Mouse (Mus musculus) heart, embryonic 10.5 days (tissue): Measurements from ENCODE around the gene Col5a2. TPM values are rescaled to one million over a fixed set of nuclear protein-coding genes. Genes with fewer than 3 reads are reported as not detected.

Source experiments
- DNase-seq: peaks from one replicate; pipeline ENCODE4 v3.0.0-alpha.2; 2017; ENCODE audit warnings: low spot score
- H3K27ac ChIP-seq: fragments of 300-500 bp; sonication (generic); 2 replicates; pipeline ENCODE4 v1.5.1; 2016; ENCODE audit warnings: mild to moderate bottlenecking
- H3K27me3 ChIP-seq: fragments of 300-500 bp; sonication (generic); 2 replicates; pipeline ENCODE4 v1.6.1; 2016; ENCODE audit warnings: mild to moderate bottlenecking; ENCODE audit not compliant: poor library complexity, insufficient read depth, severe bottlenecking
- H3K36me3 ChIP-seq: fragments of 300-500 bp; sonication (generic); 2 replicates; pipeline ENCODE4 v1.6.1; 2016; ENCODE audit warnings: mild to moderate bottlenecking, moderate library complexity
- H3K4me1 ChIP-seq: fragments of 300-500 bp; sonication (generic); 2 replicates; pipeline ENCODE4 v1.6.1; 2016; ENCODE audit warnings: mild to moderate bottlenecking
- H3K4me3 ChIP-seq: fragments of 300-500 bp; sonication (generic); 2 replicates; pipeline ENCODE4 v1.5.1; 2016; ENCODE audit warnings: mild to moderate bottlenecking, moderate library complexity
- H3K9me3 ChIP-seq: fragments of 300-500 bp; sonication (generic); 2 replicates; pipeline ENCODE4 v1.6.1; 2016; ENCODE audit warnings: mild to moderate bottlenecking, moderate library complexity
- WGBS: fragments of 180-500 bp; shearing (Covaris S2); methylation state at CpG from one replicate; pipeline ENCODE4 v1.1.7; 2016; 5-methylcytosine and 5-hydroxymethylcytosine counted together
- polyA plus RNA-seq: library from polyadenylated mRNA; unstranded; fragments of >200 nt; fragmentation: Nextera tagmentation; extraction: Ambion mirVana; gene quantifications from 2 replicates; pipeline ENCODE4 v1.2.1, GENCODE M21; 2016

The Col5a2 gene
- polyA plus RNA-seq, 1 experiment from 2014 or later, result 36.7 TPM

DNA sequence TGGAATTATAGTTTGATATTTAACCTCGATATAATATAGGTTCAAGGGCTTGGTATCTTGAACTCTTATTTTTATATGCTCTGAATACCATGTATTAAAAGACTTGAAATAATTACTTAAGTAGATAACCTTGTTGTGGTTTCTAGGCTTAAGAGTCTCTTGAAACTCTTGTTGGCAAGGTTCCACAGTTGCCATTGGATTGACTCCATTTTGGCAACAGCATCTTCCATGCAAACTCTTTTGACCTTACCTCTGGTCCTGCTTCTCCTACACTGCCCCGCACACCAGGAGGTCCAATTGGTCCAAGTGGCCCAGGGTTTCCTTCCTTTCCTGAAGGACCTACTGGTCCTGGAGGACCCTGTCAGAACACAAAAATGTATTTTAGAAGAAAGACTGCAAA, 121.2 kb downstream of the Col5a2 start:
- 82% methylated on average over 2 of the region's 2 CpGs for WGBS
- Histone ChIP-seq H3K27me3 (no peaks in the 10 kb centered on the region), H3K27ac (no peak overlapping the region), H3K4me3 (no peak overlapping the region), H3K4me1 (no peaks in the 10 kb centered on the region), H3K9me3 (no peaks in the 10 kb centered on the region), H3K36me3 (peaks cover 6% of the 10 kb centered on the region; the same call in 1 of the 2 replicates)
- DNase-seq, result no peak

DNA sequence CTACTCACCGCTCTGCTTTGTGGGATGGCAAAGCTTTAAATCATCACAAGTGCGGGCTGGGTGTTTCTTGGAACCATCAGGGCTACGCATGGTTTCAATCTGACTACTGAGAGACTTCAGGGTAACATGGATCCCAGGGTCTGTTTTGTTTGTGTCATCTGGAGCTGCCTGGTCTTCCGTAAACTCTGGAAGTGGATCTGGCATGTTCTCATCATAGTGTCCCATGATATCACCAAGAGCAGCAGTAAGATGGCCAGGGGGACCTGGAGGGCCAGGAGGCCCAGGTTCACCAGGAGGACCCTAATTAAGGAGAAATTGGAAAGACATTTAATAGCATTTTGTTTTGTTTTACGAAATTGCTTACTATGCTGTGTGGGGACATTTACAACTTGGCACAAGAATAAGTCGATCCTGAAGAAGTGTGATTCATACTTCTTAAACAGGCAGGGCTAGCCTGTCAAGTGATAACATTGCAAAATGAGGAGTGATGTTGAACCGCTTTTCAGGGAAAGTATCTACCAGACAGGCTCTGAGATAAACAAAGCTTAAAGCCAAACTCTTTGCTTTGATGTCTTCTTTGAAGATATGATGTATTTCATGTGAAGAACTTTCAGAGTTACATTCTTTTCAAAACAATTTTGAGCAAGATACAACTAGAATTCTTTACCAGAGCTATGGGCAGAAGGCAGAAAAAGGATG, 122.9 kb downstream of the Col5a2 start:
- 69% methylated on average over 7 of the region's 7 CpGs for WGBS
- Histone ChIP-seq H3K27ac (no peak overlapping the region), H3K27me3 (no peaks in the 10 kb centered on the region), H3K4me3 (no peak overlapping the region), H3K4me1 (no peaks in the 10 kb centered on the region), H3K9me3 (no peaks in the 10 kb centered on the region), H3K36me3 (peaks cover 12% of the 10 kb centered on the region; the same call in 1 of the 2 replicates)
- no peak for DNase-seq

DNA sequence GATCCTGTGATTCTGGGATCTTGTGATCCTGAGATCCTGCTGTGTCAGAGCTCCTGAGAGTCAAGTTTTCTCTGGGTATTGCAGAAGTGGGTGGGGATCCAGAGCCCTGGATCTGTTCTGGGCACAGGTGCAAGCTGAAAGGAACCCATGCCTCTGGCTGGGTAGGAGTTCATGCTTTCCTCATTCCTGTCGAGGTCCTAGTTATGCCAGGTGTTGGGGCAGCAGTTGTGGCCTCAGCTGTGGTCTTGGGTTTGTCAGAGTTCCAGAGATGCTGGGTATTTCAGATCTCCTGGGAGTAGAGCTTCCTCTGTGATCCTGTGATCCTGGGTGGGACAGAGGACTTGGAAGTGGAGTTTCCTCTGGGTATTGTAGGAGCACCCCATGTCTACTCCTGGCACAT, 137.7 kb downstream of the Col5a2 start:
- Histone ChIP-seq H3K36me3 (peaks cover 11% of the 10 kb centered on the region), H3K4me3 (no peak overlapping the region), H3K27ac (no peak overlapping the region), H3K4me1 (no peaks in the 10 kb centered on the region), H3K9me3 (no peaks in the 10 kb centered on the region), H3K27me3 (no peaks in the 10 kb centered on the region)
- no peak for DNase-seq
- 68% methylated on average over 1 of the region's 1 CpGs for WGBS

DNA sequence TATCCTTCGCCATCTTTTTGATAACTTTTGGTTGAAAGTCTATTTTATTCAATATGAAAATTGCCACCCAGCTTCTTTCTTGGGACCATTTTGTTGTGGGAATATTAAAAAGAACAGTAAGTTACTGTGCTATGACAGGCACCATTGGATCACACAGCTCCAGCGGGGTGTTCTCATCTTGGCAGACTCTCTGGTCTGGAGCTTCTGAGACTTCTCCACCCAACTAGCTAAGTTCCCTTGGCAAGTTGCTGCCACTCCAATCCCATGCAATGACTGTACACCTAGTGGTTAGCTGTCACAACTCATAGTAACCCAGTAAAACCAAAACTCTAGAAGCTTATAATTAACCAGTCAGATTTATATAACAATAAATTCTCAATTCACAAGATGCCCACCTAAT, 139.8 kb downstream of the Col5a2 start:
- WGBS, result 86% methylated on average over 2 of the region's 2 CpGs
- Histone ChIP-seq H3K4me3 (no peak overlapping the region), H3K27me3 (no peaks in the 10 kb centered on the region), H3K9me3 (no peaks in the 10 kb centered on the region), H3K36me3 (peaks cover 10% of the 10 kb centered on the region), H3K27ac (no peak overlapping the region), H3K4me1 (no peaks in the 10 kb centered on the region)
- DNase-seq, result no peak

GRCm38 (mm10) chr1:45359673-45360072, 143.4 kb downstream of the Col5a2 start:
- Histone ChIP-seq H3K36me3 (no peaks in the 10 kb centered on the region), H3K27ac (no peak overlapping the region), H3K4me3 (no peak overlapping the region), H3K9me3 (no peaks in the 10 kb centered on the region), H3K4me1 (no peaks in the 10 kb centered on the region), H3K27me3 (no peaks in the 10 kb centered on the region)
- 82% methylated on average over 2 of the region's 2 CpGs for WGBS
- no peak for DNase-seq

- no peaks in the 10 kb centered on the region for H3K4me1 ChIP-seq
- H3K9me3 ChIP-seq, result no peaks in the 10 kb centered on the region
- no peak for DNase-seq
- WGBS, result 49% methylated on average over 2 of the region's 2 CpGs
- H3K36me3 ChIP-seq, result no peaks in the 10 kb centered on the region
- no peak overlapping the region for H3K27ac ChIP-seq
- no peak overlapping the region for H3K4me3 ChIP-seq
- no peaks in the 10 kb centered on the region for H3K27me3 ChIP-seq
Measured at GRCm38 (mm10) chr1:45359147-45359546, 143.9 kb downstream of the Col5a2 start.

- DNase-seq, result no peak
- no peaks in the 10 kb centered on the region for H3K9me3 ChIP-seq
- no peak overlapping the region for H3K27ac ChIP-seq
- no peak overlapping the region for H3K4me3 ChIP-seq
- H3K36me3 ChIP-seq, result no peaks in the 10 kb centered on the region
- H3K27me3 ChIP-seq, result no peaks in the 10 kb centered on the region
- WGBS, result 76% methylated on average over 1 of the region's 1 CpGs
- no peaks in the 10 kb centered on the region for H3K4me1 ChIP-seq
Measured at GRCm38 (mm10) chr1:45358020-45358419, 145.1 kb downstream of the Col5a2 start.

GRCm38 (mm10) chr1:45355944-45356343, 147.1 kb downstream of the Col5a2 start:
- 76% methylated on average over 4 of the region's 4 CpGs for WGBS
- DNase-seq, result no peak
- Histone ChIP-seq H3K9me3 (no peaks in the 10 kb centered on the region), H3K36me3 (no peaks in the 10 kb centered on the region), H3K27ac (no peak overlapping the region), H3K4me1 (no peaks in the 10 kb centered on the region), H3K4me3 (no peak overlapping the region), H3K27me3 (no peaks in the 10 kb centered on the region)

GRCm38 (mm10) chr1:45329149-45329548, 173.9 kb downstream of the Col5a2 start:
- Histone ChIP-seq H3K4me1 (no peaks in the 10 kb centered on the region), H3K27me3 (no peaks in the 10 kb centered on the region), H3K9me3 (no peaks in the 10 kb centered on the region), H3K36me3 (peaks cover 37% of the 10 kb centered on the region), H3K27ac (no peak overlapping the region), H3K4me3 (no peak overlapping the region)
- no peak for DNase-seq
- 85% methylated on average over 1 of the region's 1 CpGs for WGBS

Other genes starting within 250 kb of the Col5a2 start
- gene Col3a1, start 191.7 kb downstream of the Col5a2 start, polyA plus RNA-seq, result 305 and 439 TPM in 2 replicates